Mouse (Mus musculus) stomach, embryonic 16.5 days (tissue): Measurements from ENCODE around the gene Ano1. TPM values are rescaled to one million over a fixed set of nuclear protein-coding genes. Genes with fewer than 3 reads are reported as not detected.

ENCODE experiments used
- ATAC-seq: fragments of 200-750 bp; cut with Nextera tagmentation; 2 replicates; pipeline ENCODE4 v1.8.0; 2017; ENCODE audit warnings: moderate number of reproducible peaks, moderate TSS enrichment; ENCODE audit not compliant: insufficient read depth, low FRiP score
- H3K27ac ChIP-seq: fragments of 300-500 bp; sonication (generic); 2 replicates; pipeline ENCODE4 v1.5.1; 2014; ENCODE audit warnings: low read length
- H3K27me3 ChIP-seq: fragments of 300-500 bp; sonication (generic); 2 replicates; pipeline ENCODE4 v1.6.1; 2014; ENCODE audit warnings: low read length, control low read depth, mixed read lengths; ENCODE audit not compliant: control insufficient read depth, insufficient read depth
- H3K36me3 ChIP-seq: fragments of 300-500 bp; sonication (generic); 2 replicates; pipeline ENCODE4 v1.6.1; 2014; ENCODE audit warnings: low read length; ENCODE audit not compliant: control insufficient read depth, insufficient read depth
- H3K4me1 ChIP-seq: fragments of 300-500 bp; sonication (generic); 2 replicates; pipeline ENCODE4 v1.6.1; 2014; ENCODE audit warnings: low read length, control low read depth, mixed read lengths; ENCODE audit not compliant: control insufficient read depth, insufficient read depth
- H3K4me2 ChIP-seq: fragments of 300-500 bp; sonication (generic); 2 replicates; pipeline ENCODE4 v1.6.1; 2014; ENCODE audit warnings: low read depth, low read length, mixed read lengths
- H3K4me3 ChIP-seq: fragments of 300-500 bp; sonication (generic); replicated peaks from 2 replicates; pipeline ENCODE4 v1.5.1; 2014; ENCODE audit warnings: mild to moderate bottlenecking, low read length
- H3K9ac ChIP-seq: fragments of 300-500 bp; sonication (generic); 2 replicates; pipeline ENCODE4 v1.6.1; 2014; ENCODE audit warnings: low read length
- H3K9me3 ChIP-seq: fragments of 300-500 bp; sonication (generic); replicated peaks from 2 replicates; pipeline ENCODE4 v1.6.1; 2016; ENCODE audit warnings: low read length, control low read depth; ENCODE audit not compliant: control insufficient read depth
- WGBS: fragments of 180-500 bp; shearing (Covaris S2); extraction: QIAGEN DNeasy Blood & Tissue Kit; methylation state at CpG from one replicate; pipeline ENCODE4 v1.1.7; 2014; 5-methylcytosine and 5-hydroxymethylcytosine counted together
- polyA plus RNA-seq: library from polyadenylated mRNA; unstranded; fragments of >200 nt; fragmentation: Nextera tagmentation; extraction: Ambion mirVana; gene quantifications from 2 replicates; pipeline ENCODE4 v1.2.1, GENCODE M21; 2015

Gene Ano1
- polyA plus RNA-seq, 1 experiment from 2014 or later = 60.9 TPM

DNA sequence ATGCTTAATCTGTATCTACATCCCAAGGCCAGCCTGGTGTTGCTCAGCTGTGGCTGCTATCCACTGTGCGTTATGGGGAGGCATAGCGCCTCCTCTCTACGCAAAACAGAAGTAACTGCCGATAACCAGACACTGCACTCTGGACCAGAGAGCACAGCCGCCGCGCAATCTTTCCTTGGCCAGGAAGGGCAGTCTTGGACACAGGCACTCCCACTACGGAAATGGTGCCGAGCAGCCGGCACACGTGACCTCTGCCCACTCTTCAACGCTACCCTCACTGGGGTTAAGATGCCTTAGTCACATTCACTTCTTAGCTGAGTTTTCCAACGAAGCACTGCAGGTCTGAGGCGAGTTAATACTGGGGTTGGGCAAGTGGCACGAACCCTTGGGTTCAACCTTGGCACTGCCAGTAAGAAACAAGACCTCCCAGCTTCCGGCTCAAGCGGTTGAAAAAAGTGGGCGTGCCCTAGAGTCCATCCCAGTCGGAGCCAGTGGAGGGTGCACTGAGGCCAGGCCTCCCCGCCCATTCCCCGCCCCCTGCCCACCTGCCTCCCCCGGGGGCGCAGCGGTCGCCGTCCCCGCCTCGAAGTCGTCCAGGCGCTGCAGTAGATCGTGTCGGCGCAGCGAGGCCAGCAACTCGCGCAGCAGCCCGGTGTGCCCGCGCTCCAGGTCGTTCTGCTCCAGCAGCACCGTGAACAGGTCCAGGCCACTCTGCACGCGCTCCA is 170.1 kb downstream of the Ano1 start:
- H3K9me3 ChIP-seq = no peaks in the 10 kb centered on the region
- H3K4me3 ChIP-seq = peak overlapping the region; percentile 85
- H3K27me3 ChIP-seq = no peaks in the 10 kb centered on the region
- H3K4me1 ChIP-seq = peaks cover 20% of the 10 kb centered on the region
- WGBS = 1% methylated on average over 42 of the region's 43 CpGs
- H3K9ac ChIP-seq = peak overlapping the region; percentile 88
- H3K36me3 ChIP-seq = no peaks in the 10 kb centered on the region
- peak; percentile 91 for ATAC-seq
- peak overlapping the region; percentile 81 for H3K4me2 ChIP-seq
- H3K27ac ChIP-seq = peak overlapping the region; percentile 95

- no peak for ATAC-seq
- H3K9me3 ChIP-seq = no peaks in the 10 kb centered on the region
- H3K4me3 ChIP-seq = no peak overlapping the region
- 90% methylated on average over 5 of the region's 5 CpGs for WGBS
- peaks cover 12% of the 10 kb centered on the region for H3K4me1 ChIP-seq
- no peak overlapping the region for H3K27ac ChIP-seq
- no peak overlapping the region for H3K9ac ChIP-seq
- H3K4me2 ChIP-seq = no peak overlapping the region
- H3K36me3 ChIP-seq = no peaks in the 10 kb centered on the region
- no peaks in the 10 kb centered on the region for H3K27me3 ChIP-seq
These were observed 173.9 kb downstream of the Ano1 start for GRCm38 (mm10) chr7:144577876-144578275.

DNA sequence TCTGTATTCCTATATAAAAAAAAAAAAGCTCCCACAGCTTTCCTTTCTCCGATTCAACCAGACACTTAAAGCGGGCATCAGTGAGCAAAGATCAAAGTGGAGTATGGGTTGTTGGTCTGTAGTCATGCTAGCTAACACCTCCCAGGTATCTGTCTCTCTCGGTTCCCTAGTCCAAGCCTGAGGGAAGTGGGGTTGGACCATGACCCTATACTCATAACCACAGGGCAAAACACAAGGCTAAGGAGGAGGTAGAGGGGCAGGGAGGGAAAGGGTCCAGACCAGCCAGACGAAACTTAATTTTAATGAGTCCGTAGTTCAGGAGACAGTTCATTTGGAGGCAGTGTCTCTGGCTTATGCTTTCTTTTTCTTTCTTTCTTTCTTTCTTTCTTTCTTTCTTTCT is 179.5 kb downstream of the Ano1 start:
- 74% methylated on average over 5 of the region's 5 CpGs for WGBS
- no peak overlapping the region for H3K27ac ChIP-seq
- ATAC-seq = no peak
- H3K9me3 ChIP-seq = no peaks in the 10 kb centered on the region
- peaks cover 8% of the 10 kb centered on the region for H3K4me1 ChIP-seq
- H3K27me3 ChIP-seq = no peaks in the 10 kb centered on the region
- H3K9ac ChIP-seq = no peak overlapping the region
- H3K36me3 ChIP-seq = no peaks in the 10 kb centered on the region
- H3K4me2 ChIP-seq = no peak overlapping the region
- no peak overlapping the region for H3K4me3 ChIP-seq

- no peak for ATAC-seq
- H3K27ac ChIP-seq = no peak overlapping the region
These were observed 180.2 kb downstream of the Ano1 start for GRCm38 (mm10) chr7:144571598-144571997.

GRCm38 (mm10) chr7:144569428-144569827 is 182.3 kb downstream of the Ano1 start:
- WGBS = 39% methylated on average over 7 of the region's 7 CpGs
- H3K4me1 ChIP-seq = peaks cover 8% of the 10 kb centered on the region
- H3K4me2 ChIP-seq = no peak overlapping the region
- no peaks in the 10 kb centered on the region for H3K9me3 ChIP-seq
- H3K4me3 ChIP-seq = no peak overlapping the region
- H3K36me3 ChIP-seq = no peaks in the 10 kb centered on the region
- H3K27me3 ChIP-seq = no peaks in the 10 kb centered on the region
- ATAC-seq = 0 out of 2 replicates have a peak, but pooled peaks have one; percentile 51
- 0 out of 2 replicates have a peak overlapping the region, but pooled peaks have one; percentile 27 for H3K27ac ChIP-seq
- H3K9ac ChIP-seq = peak overlapping the region; percentile 12; the same call in 1 of the 2 replicates

More at GRCm38 (mm10) chr7:144571598-144571997, 180.2 kb downstream of the Ano1 start:
- Histone ChIP-seq H3K4me2 (no peak overlapping the region), H3K4me3 (no peak overlapping the region), H3K9ac (no peak overlapping the region), H3K27me3 (no peaks in the 10 kb centered on the region), H3K36me3 (no peaks in the 10 kb centered on the region), H3K9me3 (no peaks in the 10 kb centered on the region), H3K4me1 (peaks cover 8% of the 10 kb centered on the region)

DNA sequence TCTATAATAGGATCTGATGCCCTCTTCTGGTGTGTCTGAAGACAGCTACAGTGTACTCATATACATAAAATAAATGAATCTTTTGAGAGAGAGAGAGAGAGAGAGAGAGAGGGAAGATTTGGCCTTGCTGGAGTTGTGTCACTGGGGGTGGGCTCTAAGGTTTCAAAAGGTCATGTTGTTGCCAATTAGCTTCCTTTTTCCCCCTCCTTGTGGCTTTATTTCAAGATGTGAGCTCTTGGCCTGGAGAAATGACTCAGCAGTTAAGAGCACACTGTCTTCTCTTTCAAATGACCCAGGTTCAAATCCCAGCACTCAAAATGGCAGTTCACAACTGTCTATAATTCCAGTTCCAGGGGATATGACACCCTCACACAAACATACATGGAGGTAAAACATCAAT is 183.7 kb downstream of the Ano1 start:
- Histone ChIP-seq H3K4me2 (no peak overlapping the region), H3K27me3 (no peaks in the 10 kb centered on the region), H3K36me3 (no peaks in the 10 kb centered on the region), H3K27ac (no peak overlapping the region), H3K9me3 (no peaks in the 10 kb centered on the region), H3K4me3 (no peak overlapping the region), H3K4me1 (peaks cover 8% of the 10 kb centered on the region), H3K9ac (no peak overlapping the region)
- no peak for ATAC-seq

- peak overlapping the region; percentile 34; the same call in 1 of the 2 replicates for H3K27ac ChIP-seq
These were observed 184.7 kb downstream of the Ano1 start for GRCm38 (mm10) chr7:144566921-144567682.

DNA sequence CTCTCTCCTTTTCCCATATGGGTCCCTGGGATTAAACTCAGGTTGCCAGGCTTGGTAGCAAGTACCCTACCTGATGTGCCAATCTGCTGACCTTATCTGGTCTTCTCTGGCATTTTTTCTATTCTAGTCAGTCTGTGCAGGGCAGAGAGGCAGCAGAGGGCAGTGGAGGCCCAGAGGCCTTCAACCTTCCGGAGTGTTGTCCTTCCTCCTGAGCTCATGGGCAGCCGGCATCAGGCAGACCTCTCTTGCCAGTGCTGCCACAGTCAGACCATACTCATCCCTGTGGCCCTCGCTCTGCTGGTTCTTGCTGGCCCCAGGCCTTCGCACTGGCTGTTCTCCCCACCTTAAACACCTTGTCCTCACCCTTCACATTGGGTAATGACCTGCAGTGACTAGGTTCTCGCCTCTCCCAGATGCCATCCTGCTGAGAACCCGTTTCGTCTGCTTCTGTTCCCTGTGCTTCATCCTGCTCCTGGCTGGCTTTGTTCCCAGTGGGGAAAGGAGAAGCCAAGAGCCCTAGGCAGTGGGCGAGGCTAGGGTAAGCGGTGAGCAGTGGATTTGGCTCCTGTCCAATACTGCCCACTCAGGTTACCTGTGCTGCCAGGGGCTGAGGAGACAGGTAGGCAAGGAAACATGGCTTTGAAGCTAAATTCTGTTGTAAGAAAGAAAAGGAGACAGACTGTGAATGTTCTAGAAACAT is 188.2 kb downstream of the Ano1 start:
- Histone ChIP-seq H3K27me3 (no peaks in the 10 kb centered on the region), H3K4me3 (no peak overlapping the region), H3K9ac (no peak overlapping the region), H3K4me2 (no peak overlapping the region), H3K36me3 (no peaks in the 10 kb centered on the region), H3K27ac (no peak overlapping the region; the same call in 1 of the 2 replicates), H3K4me1 (no peaks in the 10 kb centered on the region), H3K9me3 (no peaks in the 10 kb centered on the region)
- WGBS = 50% methylated on average over 9 of the region's 9 CpGs
- no peak for ATAC-seq

More at GRCm38 (mm10) chr7:144566921-144567682, 184.7 kb downstream of the Ano1 start:
- Histone ChIP-seq H3K9me3 (no peaks in the 10 kb centered on the region), H3K4me2 (no peak overlapping the region), H3K4me1 (peaks cover 8% of the 10 kb centered on the region), H3K27me3 (no peaks in the 10 kb centered on the region), H3K9ac (no peak overlapping the region), H3K36me3 (no peaks in the 10 kb centered on the region), H3K4me3 (no peak overlapping the region)
- 65% methylated on average over 3 of the region's 3 CpGs for WGBS
- ATAC-seq = no peak; the same call in 1 of the 2 replicates

GRCm38 (mm10) chr7:144562016-144562415 is 189.8 kb downstream of the Ano1 start:
- ATAC-seq = no peak
- 24% methylated on average over 3 of the region's 3 CpGs for WGBS
- H3K4me2 ChIP-seq = no peak overlapping the region

More at GRCm38 (mm10) chr7:144562016-144562415, 189.8 kb downstream of the Ano1 start:
- no peaks in the 10 kb centered on the region for H3K27me3 ChIP-seq
- H3K9me3 ChIP-seq = no peaks in the 10 kb centered on the region
- H3K4me1 ChIP-seq = no peaks in the 10 kb centered on the region
- H3K27ac ChIP-seq = no peak overlapping the region
- H3K9ac ChIP-seq = no peak overlapping the region
- no peaks in the 10 kb centered on the region for H3K36me3 ChIP-seq
- H3K4me3 ChIP-seq = no peak overlapping the region
